Mouse (Mus musculus): ENCODE results near the gene Ppp1r18.

Gene Ppp1r18

DNA sequence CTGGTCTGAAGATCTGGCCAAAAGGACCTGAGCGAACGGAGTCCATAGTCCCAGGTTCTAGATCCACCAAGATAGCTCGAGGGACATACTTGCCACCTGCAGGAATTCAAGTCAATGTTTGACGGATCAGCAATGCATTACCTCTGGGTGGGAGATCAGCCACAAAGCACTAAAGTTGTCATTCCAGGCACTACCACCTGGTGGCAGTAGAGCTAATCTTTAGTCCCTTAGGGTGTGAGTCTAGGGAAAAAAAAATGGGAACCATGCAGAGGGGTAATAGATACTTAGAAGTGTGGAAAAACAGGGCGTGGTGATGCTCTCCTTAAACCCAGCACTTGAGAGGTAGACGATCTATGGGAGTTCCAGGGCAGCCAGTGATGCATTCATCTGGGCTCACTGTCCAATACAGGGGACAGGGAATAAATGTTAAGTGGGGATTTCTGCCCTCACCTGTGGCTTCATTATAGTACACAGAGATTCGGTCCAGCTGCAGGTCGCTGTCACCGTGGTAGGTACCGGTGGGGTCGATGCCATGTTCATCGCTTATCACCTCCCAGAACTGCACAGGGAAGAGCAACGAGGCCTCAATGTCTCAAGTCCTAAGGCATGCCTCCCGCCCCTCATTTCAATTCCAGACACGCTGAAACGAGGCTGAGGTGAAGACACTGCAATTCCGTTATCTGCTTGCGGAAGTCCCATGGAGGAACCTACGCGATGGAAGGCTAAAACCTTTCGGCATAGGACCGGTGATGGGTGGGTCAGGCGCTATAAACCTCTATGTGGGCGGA is 29.0 kb upstream of the Ppp1r18 start:
- in situ Hi-C loops (cut with MboI, MseI): loop anchor here (5.0 to 10.0 kb wide), 2 partner anchors 36 to 278 kb away; no protein-coding TSS in a partner anchor

DNA sequence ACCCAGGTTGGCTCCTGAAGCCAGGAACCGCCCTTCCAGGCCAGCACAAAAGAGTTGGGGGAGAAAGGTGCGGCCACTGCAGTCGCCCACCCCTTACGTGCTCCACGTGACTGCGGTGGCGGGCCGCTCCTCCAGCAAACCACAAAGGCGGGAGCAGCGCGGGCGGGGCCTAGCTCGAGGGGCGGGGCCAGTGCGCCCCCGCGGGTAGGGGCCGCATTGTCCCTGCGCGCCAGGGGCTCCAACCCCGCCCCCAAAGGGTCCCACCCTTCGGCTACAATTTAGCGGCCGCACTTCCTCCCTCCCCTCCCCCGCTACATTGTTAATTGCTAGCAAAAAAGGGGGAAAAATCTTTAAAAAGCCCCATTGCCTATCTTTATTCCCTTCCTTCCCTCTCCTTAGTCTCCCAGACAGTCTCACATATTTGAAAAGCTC is 28.4 kb upstream of the Ppp1r18 start:
- in situ Hi-C loops (cut with MboI, MseI): loop anchor here (5.0 to 10.0 kb wide), 2 partner anchors 35 to 278 kb away; no protein-coding TSS in a partner anchor

DNA sequence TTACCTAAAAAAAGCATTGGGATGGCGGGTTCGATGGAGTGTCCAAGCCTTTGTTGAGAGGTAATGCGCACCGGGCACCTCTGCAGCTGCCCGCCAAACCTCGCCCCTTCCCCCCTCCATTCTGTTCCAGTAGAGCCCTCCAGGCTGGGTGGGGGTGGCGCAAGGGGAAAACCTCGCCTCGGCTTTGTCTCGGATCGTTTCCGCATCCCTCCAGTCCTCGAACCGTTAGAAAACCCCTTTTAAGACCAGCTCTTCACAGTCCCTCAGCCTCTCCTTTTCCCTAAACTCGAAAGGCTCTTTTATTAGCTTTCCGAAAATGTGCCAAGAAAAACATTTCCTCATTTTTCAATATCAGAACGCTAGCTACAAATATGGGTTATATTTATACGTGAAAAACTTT is 27.9 kb upstream of the Ppp1r18 start:
- in situ Hi-C loops (cut with MboI, MseI): loop anchor here (5.0 to 10.0 kb wide), 2 partner anchors 35 to 277 kb away; no protein-coding TSS in a partner anchor

DNA sequence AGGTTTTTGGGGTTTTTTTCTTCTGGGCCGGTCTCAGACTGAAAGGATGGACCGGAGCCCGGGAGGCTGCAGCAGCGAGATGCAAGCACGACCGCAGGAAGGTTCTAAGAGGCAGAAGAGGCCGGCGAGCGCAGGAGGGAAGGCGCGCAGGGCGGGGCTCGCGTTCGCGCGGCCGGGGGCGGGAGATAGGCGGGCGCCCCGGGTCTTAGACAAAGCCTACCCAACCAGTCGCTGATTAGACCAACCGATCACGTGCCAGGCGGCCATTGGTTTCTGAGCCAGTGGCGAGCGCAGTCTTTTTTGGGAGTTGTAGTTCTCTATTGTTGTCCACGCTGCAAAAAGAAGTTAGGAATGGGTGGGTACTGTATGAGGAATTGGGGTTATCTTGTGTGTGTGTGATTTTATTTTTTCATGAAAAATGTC is 27.3 kb upstream of the Ppp1r18 start, which contains the start of gene Tubb5:
Gene Tubb5, minus strand, starts transcription at position 185 of the 423 bp plus-strand sequence.
- in situ Hi-C loops (cut with MboI, MseI): loop anchor here (5.0 to 10.0 kb wide), 2 partner anchors 34 to 277 kb away; no protein-coding TSS in a partner anchor

DNA sequence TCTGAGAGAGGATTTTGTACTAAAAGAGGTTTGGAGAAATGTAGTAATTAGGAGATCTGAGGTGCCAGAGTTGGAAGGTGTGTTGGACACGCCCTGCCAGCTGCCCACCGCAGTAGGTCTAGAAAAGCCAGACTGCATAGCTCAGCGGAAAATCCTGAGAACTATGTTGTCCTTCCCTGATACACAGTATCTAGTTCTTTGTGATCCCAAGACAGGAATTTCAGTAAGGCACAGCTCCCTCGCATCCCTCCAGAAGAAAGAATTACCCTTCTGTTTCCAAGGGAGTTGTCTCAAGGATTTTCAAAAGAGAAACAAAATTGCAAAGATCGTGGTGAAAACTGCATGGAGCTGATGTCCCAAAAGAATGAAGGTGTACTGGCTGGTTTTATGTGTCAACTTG is 26.8 kb upstream of the Ppp1r18 start:
- in situ Hi-C loops (cut with MboI, MseI): loop anchor here (5.0 to 10.0 kb wide), 2 partner anchors 34 to 276 kb away; no protein-coding TSS in a partner anchor

DNA sequence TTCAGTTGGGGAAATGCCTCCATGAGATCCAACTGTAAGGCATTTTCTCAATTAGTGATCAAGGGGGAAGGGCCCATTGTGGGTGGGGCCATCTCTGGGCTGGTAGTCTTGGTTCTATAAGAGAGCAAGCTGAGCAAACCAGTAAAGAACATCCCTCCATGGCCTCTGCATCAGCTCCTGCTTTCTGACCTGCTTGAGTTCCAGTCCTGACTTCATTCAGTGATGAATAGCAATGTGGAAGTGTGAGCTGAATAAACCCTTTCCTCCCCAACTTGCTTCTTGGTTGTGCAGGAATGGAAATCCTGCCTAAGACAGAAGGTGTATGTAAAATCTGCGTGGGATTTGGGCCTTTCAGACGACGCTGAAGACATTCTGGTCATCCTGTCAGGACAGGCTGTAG is 26.4 kb upstream of the Ppp1r18 start:
- in situ Hi-C loops (cut with MboI, MseI): loop anchor here (5.0 to 10.0 kb wide), 2 partner anchors 33 to 276 kb away; no protein-coding TSS in a partner anchor

DNA sequence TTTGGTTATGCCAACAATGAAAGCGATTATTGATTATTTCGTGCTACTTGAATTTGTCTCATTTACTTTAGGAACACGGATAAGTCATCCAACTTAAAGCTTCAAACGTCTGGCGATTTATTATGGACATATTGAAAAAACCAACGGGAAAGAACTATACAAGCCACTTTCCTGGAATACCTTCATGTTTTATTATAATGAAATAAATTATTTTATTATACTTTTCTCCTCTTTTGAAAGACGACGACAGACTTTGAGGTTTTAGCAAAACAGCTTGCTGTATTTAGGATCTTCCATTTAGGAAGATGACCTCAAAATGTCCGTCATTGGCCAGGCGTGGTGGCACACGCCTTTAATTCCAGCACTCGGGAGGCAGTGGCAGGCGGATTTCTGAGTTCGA is 24.8 kb upstream of the Ppp1r18 start:
- in situ Hi-C loops (cut with MboI, MseI): no loop called here

DNA sequence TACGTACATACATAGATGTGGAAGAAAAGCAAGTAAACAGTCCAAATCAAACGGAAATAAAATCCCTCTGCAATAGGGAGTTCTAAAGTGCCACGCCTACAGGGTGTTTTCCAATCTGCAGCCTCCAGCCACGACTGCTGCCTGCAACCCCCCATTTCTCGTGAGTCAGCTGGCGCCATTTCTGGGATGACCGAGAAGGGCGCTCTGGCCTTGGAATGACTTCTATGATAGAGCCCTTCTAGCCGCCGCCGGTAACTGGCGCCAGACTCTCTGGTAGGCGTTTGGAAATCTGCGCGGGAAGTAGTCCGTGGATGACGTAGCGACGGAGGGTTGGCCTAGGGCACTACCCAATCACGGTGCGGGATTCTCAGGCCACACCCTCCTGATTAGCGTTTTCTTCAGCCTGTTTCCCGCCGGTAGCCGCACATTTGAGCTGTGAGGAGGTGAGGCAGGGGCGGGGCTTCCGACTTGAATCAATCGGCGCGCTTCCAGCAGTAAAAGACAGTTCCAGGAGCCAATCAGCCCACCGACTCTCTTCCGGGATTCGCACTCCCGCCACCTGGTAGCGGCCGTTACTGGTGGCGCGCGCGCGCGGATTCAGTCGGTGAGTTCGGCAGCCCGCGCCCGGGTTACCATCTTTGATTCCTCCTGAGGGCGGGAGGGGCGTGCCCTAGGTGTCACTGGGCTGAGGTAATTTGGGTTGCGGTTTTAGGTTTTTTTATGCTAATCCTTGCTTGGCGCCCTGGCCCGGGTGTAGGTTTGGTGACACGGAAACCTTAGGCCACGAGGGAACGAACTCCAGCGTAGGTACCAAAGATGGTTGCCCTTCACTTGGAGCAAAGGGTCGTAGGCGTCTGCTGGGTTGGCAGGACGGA is 24.1 kb upstream of the Ppp1r18 start, which contains the start of gene Mdc1:
Gene Mdc1, plus strand, starts transcription at position 440 of the 875 bp plus-strand sequence.
- in situ Hi-C loops (cut with MboI, MseI): no loop called here

DNA sequence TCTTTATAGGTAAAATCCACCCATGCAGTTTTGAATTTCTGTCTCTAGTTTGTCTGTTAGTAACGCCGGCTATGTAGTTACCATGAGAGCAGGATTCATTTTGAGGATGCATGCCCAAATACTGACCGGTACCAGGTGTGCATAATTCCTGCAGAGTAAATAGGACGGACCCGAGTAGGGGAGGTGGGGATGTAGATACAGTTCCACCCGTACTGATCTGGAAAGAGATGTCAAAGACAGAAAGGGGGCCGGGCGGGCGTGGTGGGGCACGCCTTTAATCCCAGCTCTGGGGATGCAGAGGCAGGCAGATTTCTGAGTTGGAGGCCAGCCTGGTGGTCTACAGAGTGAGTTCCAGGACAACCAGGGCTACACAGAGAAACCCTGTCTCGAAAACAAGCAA is 23.4 kb upstream of the Ppp1r18 start:
- in situ Hi-C loops (cut with MboI, MseI): no loop called here

DNA sequence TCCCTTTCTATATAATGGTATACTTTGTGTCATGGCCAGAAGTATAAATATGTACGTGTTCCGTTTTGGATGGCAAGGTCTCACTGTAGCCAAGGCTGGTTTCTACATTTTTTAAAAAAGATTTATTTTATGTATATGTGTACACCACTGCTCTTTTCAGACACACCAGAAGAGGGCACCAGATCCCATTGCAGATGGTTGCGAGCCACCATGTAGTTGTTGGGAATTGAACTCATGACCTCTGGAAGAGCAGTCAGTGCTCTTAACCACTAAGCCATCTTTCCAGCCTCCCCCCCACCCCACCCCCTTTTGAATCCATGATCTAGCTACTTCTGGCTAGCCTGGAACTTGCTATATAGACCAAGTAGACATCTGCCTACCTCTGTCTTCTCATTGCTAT is 21.9 kb upstream of the Ppp1r18 start:
- in situ Hi-C loops (cut with MboI, MseI): no loop called here

DNA sequence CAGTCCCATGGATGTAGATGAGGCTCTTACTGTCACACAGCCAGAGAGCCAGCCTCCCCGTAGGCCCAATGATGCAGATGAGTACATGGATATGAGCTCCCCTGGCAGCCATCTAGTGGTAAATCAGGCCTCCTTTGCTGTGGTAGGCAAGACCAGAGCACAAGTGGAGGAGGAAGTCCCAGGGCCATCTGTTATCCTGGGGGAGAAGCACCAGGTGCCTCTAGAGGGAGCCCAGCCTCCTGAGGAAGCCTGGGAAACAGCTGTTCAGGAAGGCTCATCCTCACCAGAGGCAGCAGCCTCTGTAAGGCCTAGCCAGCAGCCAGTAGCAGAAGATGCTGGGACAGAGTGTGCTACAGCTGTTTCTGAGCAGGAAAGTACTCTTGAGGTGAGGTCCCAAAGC is 17.3 kb upstream of the Ppp1r18 start:
- in situ Hi-C loops (cut with MboI, MseI): no loop called here

DNA sequence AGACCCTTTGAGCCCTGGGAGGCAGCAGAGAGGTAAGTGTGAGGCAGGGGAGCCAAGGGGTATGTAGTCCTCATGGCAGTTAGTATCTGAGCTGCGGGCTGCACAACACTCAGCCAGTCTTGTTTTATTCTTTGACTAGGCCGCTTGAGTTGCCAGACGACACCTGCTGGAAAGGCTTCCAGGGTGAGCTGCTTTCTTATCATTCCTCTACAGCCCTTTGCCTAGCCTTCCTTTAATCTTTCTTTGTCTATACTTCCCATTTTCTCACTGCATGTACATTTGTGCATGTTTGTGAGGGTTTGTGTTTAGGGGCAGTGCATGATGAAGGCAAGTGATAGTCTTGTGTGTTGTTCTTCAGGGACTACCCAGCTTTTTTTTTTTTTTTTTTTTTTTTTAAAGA is 14.4 kb upstream of the Ppp1r18 start:
- in situ Hi-C loops (cut with MboI, MseI): loop anchor here in 1 of 2 experiments (10.0 kb wide), 1 partner anchor 796 kb away; the partner anchor contains the start of gene Ddah2

DNA sequence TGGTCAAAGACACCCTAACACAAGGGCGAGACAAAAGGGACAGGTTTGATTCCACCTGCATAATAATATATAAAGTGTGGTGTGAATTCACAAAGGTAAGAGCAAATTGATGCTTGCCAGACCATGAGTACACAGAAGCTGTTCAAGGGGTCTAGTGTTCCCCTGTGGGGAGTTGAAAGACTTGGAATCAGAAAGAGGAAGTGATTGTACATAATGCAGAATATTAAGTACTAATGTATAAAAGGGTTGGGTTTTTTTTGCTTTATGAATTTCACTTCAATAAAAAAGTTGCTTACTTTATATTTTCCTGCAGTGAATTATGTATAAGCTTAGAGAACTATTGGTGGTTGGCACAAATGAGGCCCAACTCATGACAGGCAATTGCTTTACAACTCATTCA is 6.0 kb upstream of the Ppp1r18 start:
- in situ Hi-C loops (cut with MboI, MseI): loop anchor here in 1 of 2 experiments (10.0 kb wide), 1 partner anchor 805 kb away; the partner anchor contains the start of gene Ddah2

DNA sequence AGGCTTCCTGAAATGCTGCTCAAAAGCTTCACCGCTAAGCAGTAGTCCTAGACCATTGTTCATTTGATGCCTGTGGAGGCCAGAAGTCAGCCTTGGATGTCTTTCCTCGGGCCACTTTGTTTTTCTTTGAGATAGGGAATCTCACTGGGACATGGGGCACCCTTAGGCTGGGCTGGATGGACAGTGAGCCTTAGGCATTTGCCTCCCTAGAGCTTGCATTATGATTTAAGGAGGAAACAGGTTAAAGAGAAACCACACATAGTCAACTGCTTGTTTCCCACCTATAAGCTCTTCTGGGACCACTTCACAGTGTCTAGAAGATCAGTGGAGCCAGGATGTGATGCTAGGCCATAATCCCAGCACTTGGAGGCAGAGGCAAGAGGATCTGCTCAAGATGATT is 5.6 kb upstream of the Ppp1r18 start:
- in situ Hi-C loops (cut with MboI, MseI): loop anchor here in 1 of 2 experiments (10.0 kb wide), 1 partner anchor 805 kb away; the partner anchor contains the start of gene Ddah2

DNA sequence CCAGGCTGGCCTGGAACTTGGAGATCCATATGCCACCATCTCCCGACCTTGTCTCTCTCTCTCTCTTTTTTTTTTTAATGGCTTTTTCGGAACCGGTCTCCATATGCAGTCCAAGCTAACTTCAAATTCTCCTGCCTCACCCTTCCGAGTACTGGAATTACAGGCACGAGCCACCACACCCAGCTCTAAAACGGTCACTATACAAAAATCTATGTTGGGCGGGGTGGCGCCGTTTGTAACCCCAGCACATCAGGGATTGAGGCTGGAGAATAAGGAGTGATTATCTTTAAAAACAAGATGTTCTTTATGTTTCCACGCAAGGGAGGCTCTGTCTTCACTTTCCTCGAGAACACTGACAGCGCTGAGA is 4.6 kb upstream of the Ppp1r18 start:
- in situ Hi-C loops (cut with MboI, MseI): no loop called here

DNA sequence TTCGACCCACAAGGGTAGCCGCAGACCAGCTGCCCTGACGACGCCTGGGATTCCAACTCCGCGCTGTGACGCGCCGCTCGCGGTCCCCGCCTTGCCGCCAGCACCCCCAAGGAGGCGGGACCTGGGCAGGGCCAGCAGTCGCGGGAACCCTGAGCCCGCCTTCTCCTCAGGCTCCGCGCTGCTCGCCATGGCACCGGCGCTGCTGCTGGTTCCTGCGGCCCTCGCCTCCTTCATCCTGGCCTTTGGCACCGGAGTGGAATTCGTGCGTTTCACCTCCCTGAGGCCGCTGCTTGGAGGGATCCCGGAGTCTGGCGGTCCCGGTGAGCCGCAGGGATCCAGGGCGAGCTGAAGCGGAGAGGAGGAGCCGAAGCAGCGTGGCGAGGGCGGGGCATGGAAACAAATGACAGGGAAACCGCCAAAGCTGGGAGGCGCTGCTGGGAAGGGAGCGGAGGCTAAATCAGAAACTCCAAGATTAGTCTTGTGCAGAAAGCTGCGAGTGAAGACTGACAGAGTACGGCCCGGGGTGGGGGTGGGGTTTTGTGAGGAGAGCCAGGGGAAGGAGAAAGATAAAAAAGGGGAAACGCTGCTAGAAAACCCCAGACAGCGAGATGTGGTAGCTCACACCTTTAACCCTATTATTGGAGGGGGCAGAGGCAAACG is 4.1 kb upstream of the Ppp1r18 start, which contains the start of gene Nrm:
Gene Nrm, plus strand, starts transcription at position 121 of the 660 bp plus-strand sequence.
- in situ Hi-C loops (cut with MboI, MseI): no loop called here

DNA sequence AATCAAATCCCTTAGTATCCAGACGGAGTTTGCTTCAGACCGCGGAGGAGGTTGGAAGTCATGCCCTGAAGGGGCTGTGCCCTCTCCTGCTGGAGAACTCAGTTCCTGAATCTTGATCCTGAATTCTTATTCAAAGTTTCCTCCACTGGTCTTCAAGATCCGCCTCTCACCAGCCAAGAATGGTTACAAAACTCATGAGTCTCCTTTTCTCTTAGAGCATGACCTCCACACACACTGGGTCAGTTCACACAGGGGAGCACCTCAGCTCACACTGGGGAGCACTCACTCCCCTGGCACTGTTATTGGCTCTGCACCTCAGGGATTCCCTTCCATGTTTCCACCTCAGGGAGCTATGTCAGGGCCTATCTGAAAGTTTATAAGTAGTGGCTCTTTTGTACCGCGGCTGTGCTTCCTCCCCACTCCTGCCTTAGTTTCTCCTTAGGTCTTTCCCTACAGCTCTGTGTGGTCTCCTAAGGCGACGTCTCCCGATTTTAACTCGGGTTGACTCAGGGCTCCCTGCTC is 500 bp upstream of the Ppp1r18 start:
- in situ Hi-C loops (cut with MboI, MseI): loop anchor here in 1 of 2 experiments (5.0 kb wide), 1 partner anchor 38 kb away; no protein-coding TSS in a partner anchor

DNA sequence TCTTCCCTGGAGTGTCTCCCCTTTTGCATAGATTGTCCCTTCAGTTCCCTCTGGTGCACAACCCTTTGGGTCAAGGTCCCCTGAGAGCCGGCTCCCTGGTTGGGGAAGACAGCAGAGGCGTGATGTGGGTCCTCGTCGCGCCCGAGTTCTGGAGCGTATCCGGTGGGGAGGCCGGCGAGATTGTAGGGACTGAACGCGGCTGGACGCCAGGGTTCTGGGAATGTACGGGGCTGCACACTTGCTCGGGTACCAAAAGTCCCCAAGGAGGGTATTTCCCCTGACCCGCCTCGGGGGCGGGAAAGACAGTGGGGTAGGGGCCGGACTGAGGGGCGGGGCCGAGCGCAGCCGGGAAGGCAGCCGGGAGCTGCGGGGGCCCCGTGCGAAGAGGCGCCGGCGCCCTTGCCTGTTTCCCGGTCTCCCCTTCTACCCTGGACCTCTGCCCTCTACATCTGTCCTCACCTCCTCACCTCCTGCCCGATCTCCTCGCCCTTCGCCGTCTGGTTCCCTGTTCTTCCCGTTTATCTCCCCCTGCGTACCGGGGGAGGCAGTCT is 963 bp downstream of the Ppp1r18 start:
- in situ Hi-C loops (cut with MboI, MseI): loop anchor here in 1 of 2 experiments (5.0 kb wide), 1 partner anchor 39 kb away; no protein-coding TSS in a partner anchor

DNA sequence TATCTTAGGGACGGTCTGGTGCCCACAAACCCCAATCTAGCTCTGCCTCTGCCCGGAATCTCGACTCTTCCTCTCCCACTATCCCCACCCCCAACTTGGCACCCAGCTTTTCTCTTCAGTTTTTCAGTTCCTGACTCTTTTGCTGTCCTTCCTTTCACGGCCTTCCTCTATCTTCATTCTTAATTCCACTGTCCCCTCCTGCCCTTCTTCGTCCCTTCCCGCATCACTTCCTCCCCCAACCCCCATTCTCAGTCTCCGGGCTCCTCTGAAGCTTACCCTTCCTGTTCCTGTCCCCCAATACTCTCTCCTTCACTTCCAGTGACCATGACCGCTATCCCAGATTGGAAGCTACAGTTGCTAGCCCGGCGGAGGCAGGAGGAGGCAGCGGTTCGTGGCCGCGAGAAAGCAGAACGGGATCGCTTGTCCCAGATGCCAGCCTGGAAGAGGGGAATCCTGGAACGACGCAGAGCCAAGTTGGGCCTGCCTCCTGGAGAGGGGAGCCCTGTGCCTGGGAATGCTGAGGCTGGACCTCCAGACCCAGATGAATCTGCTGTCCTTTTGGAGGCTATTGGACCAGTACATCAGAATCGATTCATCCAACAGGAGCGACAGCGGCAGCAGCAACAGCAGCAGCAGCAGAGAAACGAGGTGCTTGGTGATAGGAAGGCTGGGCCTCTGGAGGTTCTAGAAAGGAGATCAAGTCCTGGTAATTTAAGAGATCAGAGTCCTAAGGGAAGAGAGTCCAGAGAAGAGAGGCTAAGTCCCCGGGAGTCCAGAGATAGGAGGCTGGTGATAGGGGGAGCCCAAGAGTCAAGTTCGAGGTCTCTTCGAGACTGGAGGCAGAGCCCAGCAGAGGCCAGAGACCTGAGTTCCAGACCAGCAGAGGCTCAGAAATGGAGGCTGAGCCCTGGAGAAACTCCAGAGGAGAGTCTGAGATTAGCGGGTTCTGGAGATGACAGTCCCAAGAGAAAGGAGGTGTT is 1.8 kb downstream of the Ppp1r18 start:
- in situ Hi-C loops (cut with MboI, MseI): loop anchor here in 1 of 2 experiments (5.0 kb wide), 1 partner anchor 40 kb away; no protein-coding TSS in a partner anchor

Data from T-helper 17 cell (primary cell).